Mouse (Mus musculus): ENCODE results near the gene Plekhm2. TPM values are rescaled to one million over a fixed set of nuclear protein-coding genes. Genes with fewer than 3 reads are reported as not detected.

The Plekhm2 gene
- total and polyA plus RNA-seq, 3 experiments: 6.5 to 15.4 TPM; not detected in 1

DNA sequence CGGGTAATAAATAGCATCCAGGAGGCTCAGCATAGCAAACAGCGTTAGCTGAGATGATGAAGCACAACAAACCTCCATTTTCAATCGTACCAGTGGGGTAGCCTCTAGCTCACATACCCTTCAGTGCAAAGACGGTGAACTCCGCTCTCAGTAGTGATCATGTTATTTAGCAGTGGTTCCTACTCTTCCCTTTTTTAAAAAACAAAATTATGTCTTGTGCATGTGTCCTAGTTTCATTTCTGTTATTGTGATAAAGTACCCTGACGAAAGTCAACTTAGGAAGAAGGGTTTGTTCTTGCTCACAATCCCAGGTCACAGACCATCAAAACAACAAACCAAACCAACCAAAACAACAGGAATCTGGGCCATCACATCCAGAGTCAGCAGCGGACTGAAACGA, 18.7 kb downstream of the Plekhm2 start:
- H3K4me3 ChIP-seq (ENCODE audit: control insufficient read depth in 1 of 2, insufficient read depth in 1 of 2, low read depth in 2 of 2, low read length in 2 of 2): no peak overlapping the region
- no peak overlapping the region for H3K9ac ChIP-seq (ENCODE audit: control insufficient read depth, low read depth, low read length, poor library complexity, severe bottlenecking)
- H3K36me3 ChIP-seq (ENCODE audit: control insufficient read depth in 1 of 2, insufficient read depth in 2 of 2, low read length in 2 of 2): no peaks in the 10 kb centered on the region; a peak in 1 of 4 replicates
- no peaks in the 10 kb centered on the region for H3K4me1 ChIP-seq (ENCODE audit: control insufficient read depth in 1 of 2, insufficient read depth in 2 of 2, low read length in 2 of 2)
- TF ChIP-seq SMC3 (IDR thresholded peaks at IDR 0.05; ENCODE audit: low read depth, low read length): no peak
- TF ChIP-seq CHD1 (IDR thresholded peaks at IDR 0.05; ENCODE audit: low read depth, low read length): no peak
- TF ChIP-seq MXI1 (IDR thresholded peaks at IDR 0.05; ENCODE audit: low read depth, low read length): no peak
- TF ChIP-seq CHD2 (IDR thresholded peaks at IDR 0.05; ENCODE audit: low read length): no peak
- no peak for TF ChIP-seq USF1 (IDR thresholded peaks at IDR 0.05; ENCODE audit: low read depth, low read length)
- TF ChIP-seq ZC3H11A (IDR thresholded peaks at IDR 0.05; ENCODE audit: low read depth, low read length): no peak
- TF ChIP-seq HCFC1 (IDR thresholded peaks at IDR 0.05; ENCODE audit: low read depth, low read length): no peak
- no peak for TF ChIP-seq USF2 (IDR thresholded peaks at IDR 0.05; ENCODE audit: borderline replicate concordance in 1 of 2, insufficient read depth in 1 of 2, low read depth in 1 of 2, low read length in 2 of 2)
- TF ChIP-seq TBP (IDR thresholded peaks at IDR 0.05; ENCODE audit: low read depth, low read length): no peak
- no peak for TF ChIP-seq MAZ (IDR thresholded peaks at IDR 0.05; ENCODE audit: low read depth, low read length)
- no peak for TF ChIP-seq TAL1 (IDR thresholded peaks at IDR 0.05; ENCODE audit: low read length)
- no peak for TF ChIP-seq ELF1 (IDR thresholded peaks at IDR 0.05; ENCODE audit: low read depth, low read length)
- no peak for TF ChIP-seq MAFK (IDR thresholded peaks at IDR 0.05; ENCODE audit: borderline replicate concordance, low read depth, low read length)
- no peak for TF ChIP-seq UBTF (IDR thresholded peaks at IDR 0.05; ENCODE audit: borderline replicate concordance, insufficient read depth, low read depth, low read length)
- no peak for TF ChIP-seq NRF1 (IDR thresholded peaks at IDR 0.05; ENCODE audit: insufficient read depth, low read depth, low read length, poor library complexity, severe bottlenecking)
- no peak for TF ChIP-seq E2F4 (IDR thresholded peaks at IDR 0.05; ENCODE audit: borderline replicate concordance, low read depth, low read length)
- no peak for TF ChIP-seq MEF2A (IDR thresholded peaks at IDR 0.05; ENCODE audit: extremely low read depth, insufficient replicate concordance, low read depth, low read length, poor library complexity, severe bottlenecking)
- H3K27me3 ChIP-seq (ENCODE audit: control insufficient read depth in 1 of 2, insufficient read depth in 2 of 2, low read length in 2 of 2): no peaks in the 10 kb centered on the region
- no peaks in the 10 kb centered on the region for H3K79me2 ChIP-seq (ENCODE audit: control insufficient read depth, insufficient read depth, low read length, poor library complexity)
- no peak overlapping the region for H3K27ac ChIP-seq (ENCODE audit: control insufficient read depth, low read depth, low read length)
- no peak for DNase-seq (ENCODE audit: low read depth, low spot score)
- H3K9me3 ChIP-seq (replicated peaks; ENCODE audit: insufficient read depth, low read length): no peaks in the 10 kb centered on the region

DNA sequence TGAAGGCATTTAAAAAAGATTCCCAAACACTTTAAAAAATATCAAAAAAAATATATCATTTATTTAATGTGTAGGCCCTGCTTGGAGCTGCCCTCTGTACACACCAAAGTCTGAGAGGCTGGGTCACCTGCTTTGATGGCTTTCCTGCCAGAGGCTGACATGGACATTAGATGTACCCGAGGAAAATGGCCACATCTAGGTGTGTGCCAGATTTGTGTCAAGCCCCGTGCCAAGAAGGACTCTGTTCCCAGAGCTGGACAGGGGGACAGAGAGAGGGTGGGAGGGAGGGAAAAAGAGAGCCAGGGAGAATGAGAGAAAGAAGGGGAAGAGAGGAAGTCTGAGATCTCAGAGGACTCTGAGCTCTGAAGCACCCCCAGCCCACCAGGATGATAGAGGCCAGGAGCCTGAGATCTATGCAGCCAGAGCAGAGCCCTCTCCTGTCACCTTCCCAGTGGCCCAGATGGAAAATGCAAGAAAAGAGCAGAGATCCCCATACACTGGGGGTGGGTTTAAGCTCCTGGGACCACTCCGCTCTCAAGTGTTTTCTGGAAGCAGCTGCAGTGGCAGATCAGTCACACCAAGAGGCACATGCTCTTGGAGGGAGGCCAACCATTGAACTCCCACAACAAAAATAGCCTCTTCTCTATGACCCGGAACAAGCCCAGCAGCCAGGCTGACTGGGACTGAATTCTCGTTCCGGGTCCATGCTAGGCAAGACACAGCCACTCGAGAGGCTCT, 21.4 kb downstream of the Plekhm2 start:
- no peak overlapping the region for H3K27ac ChIP-seq (ENCODE audit: control insufficient read depth, low read depth, low read length)

More for the DNA sequence above, 21.4 kb downstream of the Plekhm2 start:
- Histone ChIP-seq H3K9me3 (replicated peaks; ENCODE audit: insufficient read depth, low read length) (no peaks in the 10 kb centered on the region), H3K9ac (ENCODE audit: control insufficient read depth, low read depth, low read length, poor library complexity, severe bottlenecking) (no peak overlapping the region), H3K27me3 (ENCODE audit: control insufficient read depth in 1 of 2, insufficient read depth in 2 of 2, low read length in 2 of 2) (no peaks in the 10 kb centered on the region), H3K4me3 (ENCODE audit: control insufficient read depth in 1 of 2, insufficient read depth in 1 of 2, low read depth in 2 of 2, low read length in 2 of 2) (no peak overlapping the region), H3K4me1 (ENCODE audit: control insufficient read depth in 1 of 2, insufficient read depth in 2 of 2, low read length in 2 of 2) (no peaks in the 10 kb centered on the region), H3K79me2 (ENCODE audit: control insufficient read depth, insufficient read depth, low read length, poor library complexity) (no peaks in the 10 kb centered on the region), H3K36me3 (ENCODE audit: control insufficient read depth in 1 of 2, insufficient read depth in 2 of 2, low read length in 2 of 2) (no peaks in the 10 kb centered on the region; a peak in 1 of 4 replicates)
- DNase-seq (ENCODE audit: low read depth, low spot score): no peak
- TF ChIP-seq EP300 (IDR thresholded peaks at IDR 0.05; ENCODE audit: low read depth in 1 of 2, low read length in 2 of 2): no peak

All from MEL (cell line).